Mouse (Mus musculus) kidney, embryonic 15.5 days (tissue): ENCODE data around the gene Gphn. TPM values are rescaled to one million over a fixed set of nuclear protein-coding genes. Genes with fewer than 3 reads are reported as not detected.

Experiments used
- ATAC-seq: fragments of 200-750 bp; cut with Nextera tagmentation; replicated peaks from 2 replicates; pipeline ENCODE4 v1.8.0; 2017; ENCODE audit warnings: moderate TSS enrichment; ENCODE audit not compliant: low FRiP score
- H3K27ac ChIP-seq: fragments of 300-500 bp; sonication (generic); 2 replicates; pipeline ENCODE4 v1.5.1; 2015; ENCODE audit warnings: mild to moderate bottlenecking, inconsistent platforms
- H3K27me3 ChIP-seq: fragments of 300-500 bp; sonication (generic); 2 replicates; pipeline ENCODE4 v1.6.1; 2015; ENCODE audit warnings: inconsistent platforms
- H3K36me3 ChIP-seq: fragments of 300-500 bp; sonication (generic); 2 replicates; pipeline ENCODE4 v1.6.1; 2015; ENCODE audit warnings: inconsistent platforms
- H3K4me1 ChIP-seq: fragments of 300-500 bp; sonication (generic); 2 replicates; pipeline ENCODE4 v1.6.1; 2015; ENCODE audit warnings: inconsistent platforms
- H3K4me2 ChIP-seq: fragments of 300-500 bp; sonication (generic); 2 replicates; pipeline ENCODE4 v1.6.1; 2015; ENCODE audit warnings: moderate library complexity, mild to moderate bottlenecking, inconsistent platforms
- H3K4me3 ChIP-seq: fragments of 300-500 bp; sonication (generic); replicated peaks from 2 replicates; pipeline ENCODE4 v1.5.1; 2015; ENCODE audit warnings: mild to moderate bottlenecking, inconsistent platforms
- H3K9ac ChIP-seq: fragments of 300-500 bp; sonication (generic); 2 replicates; pipeline ENCODE4 v1.6.1; 2015; ENCODE audit warnings: mild to moderate bottlenecking, inconsistent platforms
- H3K9me3 ChIP-seq: fragments of 300-500 bp; sonication (generic); replicated peaks from 2 replicates; pipeline ENCODE4 v1.6.1; 2016; ENCODE audit warnings: inconsistent platforms
- WGBS: fragments of 180-500 bp; shearing (Covaris S2); methylation state at CpG from one replicate; pipeline ENCODE4 v1.1.7; 2015; ENCODE audit warnings: mixed read lengths; 5-methylcytosine and 5-hydroxymethylcytosine counted together
- polyA plus RNA-seq: library from polyadenylated mRNA; unstranded; fragments of >200 nt; fragmentation: Nextera tagmentation; extraction: Ambion mirVana; gene quantifications from 2 replicates; pipeline ENCODE4 v1.2.1, GENCODE M21; 2015

The Gphn gene
- polyA plus RNA-seq, 1 experiment from 2014 or later: 14.8 TPM

- no peak overlapping the region for H3K9ac ChIP-seq
- H3K4me2 ChIP-seq: no peak overlapping the region
- H3K27ac ChIP-seq: no peak overlapping the region
- ATAC-seq: no peak
- H3K9me3 ChIP-seq: no peaks in the 10 kb centered on the region
- H3K36me3 ChIP-seq: no peaks in the 10 kb centered on the region
- WGBS: 62% methylated on average over 2 of the region's 2 CpGs
- no peaks in the 10 kb centered on the region for H3K4me1 ChIP-seq
- H3K4me3 ChIP-seq: no peak overlapping the region
- no peaks in the 10 kb centered on the region for H3K27me3 ChIP-seq
Observed at GRCm38 (mm10) chr12:78659718-78660304, 433.6 kb downstream of the Gphn start.

GRCm38 (mm10) chr12:78678101-78678806 lies 452.1 kb downstream of the Gphn start:
- Histone ChIP-seq H3K4me2 (no peak overlapping the region), H3K27me3 (no peaks in the 10 kb centered on the region), H3K9me3 (no peaks in the 10 kb centered on the region), H3K9ac (no peak overlapping the region), H3K27ac (no peak overlapping the region), H3K36me3 (no peaks in the 10 kb centered on the region), H3K4me1 (no peaks in the 10 kb centered on the region), H3K4me3 (no peak overlapping the region)
- 85% methylated on average over 5 of the region's 5 CpGs for WGBS
- ATAC-seq: no peak

- 86% methylated on average over 2 of the region's 2 CpGs for WGBS
- no peak for ATAC-seq
- no peak overlapping the region for H3K27ac ChIP-seq
Observed at GRCm38 (mm10) chr12:78678807-78679189, 452.6 kb downstream of the Gphn start.

DNA sequence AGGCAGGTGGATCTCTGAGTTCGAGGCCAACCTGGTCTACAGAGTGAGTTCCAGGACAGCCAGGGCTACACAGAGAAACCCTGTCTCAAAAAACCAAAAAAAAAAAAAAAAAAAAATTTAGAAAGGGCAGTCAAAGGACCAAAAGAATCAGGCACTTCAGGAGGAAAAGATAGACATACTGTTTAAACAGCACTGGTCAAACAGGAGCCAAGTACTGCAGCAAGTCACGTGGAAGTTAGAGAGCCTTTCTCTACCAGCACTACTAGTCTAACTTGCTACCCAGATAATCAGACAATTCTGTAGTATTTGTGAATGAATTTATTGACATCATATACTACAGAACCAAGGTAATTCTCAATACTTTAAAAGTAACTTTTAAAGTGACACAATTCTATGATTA lies 454.9 kb downstream of the Gphn start:
- H3K27ac ChIP-seq: no peak overlapping the region
- no peak for ATAC-seq
- 80% methylated on average over 2 of the region's 2 CpGs for WGBS

More at GRCm38 (mm10) chr12:78678807-78679189, 452.6 kb downstream of the Gphn start:
- Histone ChIP-seq H3K36me3 (no peaks in the 10 kb centered on the region), H3K9ac (no peak overlapping the region), H3K4me3 (no peak overlapping the region), H3K9me3 (no peaks in the 10 kb centered on the region), H3K4me2 (no peak overlapping the region), H3K4me1 (no peaks in the 10 kb centered on the region), H3K27me3 (no peaks in the 10 kb centered on the region)

DNA sequence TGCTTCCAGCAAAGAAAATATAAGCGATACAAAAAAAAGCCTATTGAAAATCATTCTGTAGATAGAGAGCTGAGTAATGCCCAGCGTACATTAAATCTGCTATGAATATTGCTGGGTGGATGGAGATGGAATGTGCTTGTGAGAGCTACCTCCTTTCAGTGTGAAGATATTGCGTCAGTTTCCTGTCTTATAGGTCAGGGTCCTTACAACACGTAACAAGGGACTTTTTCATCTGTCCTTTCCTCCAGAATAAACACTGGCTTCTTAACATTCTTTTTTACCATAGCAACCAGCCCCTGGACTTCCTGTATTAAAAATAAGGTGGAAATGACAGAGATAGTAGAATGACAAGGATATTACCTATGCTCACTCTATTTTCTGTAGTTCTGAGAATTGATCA lies 456.1 kb downstream of the Gphn start:
- no peak overlapping the region for H3K27ac ChIP-seq
- H3K9me3 ChIP-seq: no peaks in the 10 kb centered on the region
- WGBS: 80% methylated on average over 4 of the region's 4 CpGs
- H3K4me1 ChIP-seq: no peaks in the 10 kb centered on the region
- H3K4me2 ChIP-seq: no peak overlapping the region
- ATAC-seq: no peak
- H3K9ac ChIP-seq: no peak overlapping the region
- H3K27me3 ChIP-seq: no peaks in the 10 kb centered on the region
- H3K36me3 ChIP-seq: no peaks in the 10 kb centered on the region
- no peak overlapping the region for H3K4me3 ChIP-seq

More for the DNA sequence above, 454.9 kb downstream of the Gphn start:
- Histone ChIP-seq H3K36me3 (no peaks in the 10 kb centered on the region), H3K4me2 (no peak overlapping the region), H3K27me3 (no peaks in the 10 kb centered on the region), H3K9me3 (no peaks in the 10 kb centered on the region), H3K9ac (no peak overlapping the region), H3K4me3 (no peak overlapping the region), H3K4me1 (no peaks in the 10 kb centered on the region)

- Histone ChIP-seq H3K9me3 (no peaks in the 10 kb centered on the region), H3K4me3 (no peak overlapping the region), H3K4me2 (no peak overlapping the region), H3K9ac (no peak overlapping the region), H3K27me3 (no peaks in the 10 kb centered on the region), H3K4me1 (no peaks in the 10 kb centered on the region), H3K36me3 (no peaks in the 10 kb centered on the region), H3K27ac (no peak overlapping the region)
- WGBS: 67% methylated on average over 1 of the region's 1 CpGs
- no peak for ATAC-seq
Observed at GRCm38 (mm10) chr12:78685669-78686215, 459.6 kb downstream of the Gphn start.

GRCm38 (mm10) chr12:78688876-78689275 lies 462.7 kb downstream of the Gphn start:
- Histone ChIP-seq H3K9me3 (no peaks in the 10 kb centered on the region), H3K27ac (no peak overlapping the region), H3K9ac (no peak overlapping the region), H3K27me3 (no peaks in the 10 kb centered on the region), H3K4me1 (no peaks in the 10 kb centered on the region), H3K4me3 (no peak overlapping the region), H3K36me3 (no peaks in the 10 kb centered on the region), H3K4me2 (no peak overlapping the region)
- ATAC-seq: no peak
- 91% methylated on average over 5 of the region's 5 CpGs for WGBS

DNA sequence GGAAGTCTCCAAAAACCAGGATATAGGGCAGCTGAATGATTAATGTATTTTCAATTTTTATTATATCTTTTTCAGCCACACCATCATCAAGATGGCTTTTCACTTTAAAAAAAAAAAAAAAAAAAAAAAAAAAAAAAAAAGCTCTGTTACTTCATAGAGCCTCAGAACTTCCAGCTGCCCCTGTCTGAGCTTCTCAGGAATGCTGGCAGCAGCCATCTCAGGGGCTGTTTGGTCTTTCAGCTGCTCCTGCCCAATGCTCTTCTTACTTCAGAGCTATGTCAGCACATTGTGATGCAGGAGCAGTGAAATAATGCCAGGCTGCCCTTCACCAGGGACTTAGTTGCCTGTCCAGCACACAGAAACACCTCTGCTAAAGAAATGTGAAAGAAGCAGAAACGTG lies 465.1 kb downstream of the Gphn start, which contains the start of gene Fam71d:
TSS of gene Fam71d (plus strand) at position 211 of the 400 bp plus-strand sequence.
- H3K4me2 ChIP-seq: no peak within 1 kb of the TSS
- ATAC-seq: no peak
- H3K9ac ChIP-seq: no peak within 1 kb of the TSS
- H3K9me3 ChIP-seq: no peaks in the 10 kb centered on the region
- no peaks in the 10 kb centered on the region for H3K27me3 ChIP-seq
- 70% methylated on average over 1 of the region's 1 CpGs for WGBS
- H3K36me3 ChIP-seq: no peaks in the 10 kb centered on the region
- H3K27ac ChIP-seq: no peak within 1 kb of the TSS
- H3K4me3 ChIP-seq: no peak within 1 kb of the TSS
- no peaks in the 10 kb centered on the region for H3K4me1 ChIP-seq

- ATAC-seq: no peak
- H3K4me1 ChIP-seq: no peaks in the 10 kb centered on the region
- no peak overlapping the region for H3K9ac ChIP-seq
- no peak overlapping the region for H3K4me3 ChIP-seq
- H3K36me3 ChIP-seq: no peaks in the 10 kb centered on the region
- no peak overlapping the region for H3K27ac ChIP-seq
- no peak overlapping the region for H3K4me2 ChIP-seq
- WGBS: 79% methylated on average over 2 of the region's 2 CpGs
- no peaks in the 10 kb centered on the region for H3K9me3 ChIP-seq
- no peaks in the 10 kb centered on the region for H3K27me3 ChIP-seq
Observed at GRCm38 (mm10) chr12:78693281-78693680, 467.1 kb downstream of the Gphn start.

GRCm38 (mm10) chr12:78717783-78718182 lies 491.6 kb downstream of the Gphn start:
- Histone ChIP-seq H3K9me3 (no peaks in the 10 kb centered on the region), H3K9ac (no peak overlapping the region), H3K4me2 (no peak overlapping the region), H3K36me3 (no peaks in the 10 kb centered on the region), H3K4me1 (no peaks in the 10 kb centered on the region), H3K4me3 (no peak overlapping the region), H3K27me3 (no peaks in the 10 kb centered on the region), H3K27ac (no peak overlapping the region)
- 73% methylated on average over 2 of the region's 2 CpGs for WGBS
- ATAC-seq: no peak

- H3K4me1 ChIP-seq: no peaks in the 10 kb centered on the region
- no peaks in the 10 kb centered on the region for H3K27me3 ChIP-seq
- H3K36me3 ChIP-seq: no peaks in the 10 kb centered on the region
- no peak overlapping the region for H3K4me3 ChIP-seq
- H3K4me2 ChIP-seq: no peak overlapping the region
- whole genome bisulfite sequencing: 43% methylated on average over 4 of the region's 4 CpGs
- H3K9me3 ChIP-seq: no peaks in the 10 kb centered on the region
- H3K9ac ChIP-seq: no peak overlapping the region
- no peak overlapping the region for H3K27ac ChIP-seq
- peak; percentile 74; the same call in 1 of the 2 replicates for ATAC-seq
Observed at GRCm38 (mm10) chr12:78727723-78728122, 501.5 kb downstream of the Gphn start.
